Mouse (Mus musculus): ENCODE results near the gene Rbm5.

Rbm5 gene

GRCm38 (mm10) chr9:107770374-107771290 lies at the start of gene Rbm5:
Gene Rbm5, minus strand, starts transcription at chr9:107770996.
- DNase-seq = peak; percentile 95

DNA sequence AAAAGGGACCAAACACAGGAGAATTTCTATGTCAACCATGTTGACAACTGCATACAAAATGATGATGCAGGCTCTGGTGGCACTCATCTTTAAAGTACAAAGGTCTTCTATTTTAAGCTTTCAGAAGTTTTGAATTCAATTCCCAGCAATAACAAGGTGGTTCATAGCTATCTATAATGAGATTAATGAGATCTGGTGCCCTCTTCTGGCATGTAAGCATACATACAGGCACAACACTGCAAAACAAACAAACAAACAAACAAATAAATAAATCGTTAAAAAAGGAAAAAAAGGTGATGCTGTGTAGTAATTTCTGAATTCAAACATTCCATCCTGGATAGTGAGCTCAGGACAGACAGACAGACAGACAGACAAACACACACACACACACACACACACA lies 41.3 kb upstream of the Rbm5 start:
- no peak for DNase-seq

- no peak for DNase-seq
Measured at GRCm38 (mm10) chr9:107810985-107811384, 40.2 kb upstream of the Rbm5 start.

DNA sequence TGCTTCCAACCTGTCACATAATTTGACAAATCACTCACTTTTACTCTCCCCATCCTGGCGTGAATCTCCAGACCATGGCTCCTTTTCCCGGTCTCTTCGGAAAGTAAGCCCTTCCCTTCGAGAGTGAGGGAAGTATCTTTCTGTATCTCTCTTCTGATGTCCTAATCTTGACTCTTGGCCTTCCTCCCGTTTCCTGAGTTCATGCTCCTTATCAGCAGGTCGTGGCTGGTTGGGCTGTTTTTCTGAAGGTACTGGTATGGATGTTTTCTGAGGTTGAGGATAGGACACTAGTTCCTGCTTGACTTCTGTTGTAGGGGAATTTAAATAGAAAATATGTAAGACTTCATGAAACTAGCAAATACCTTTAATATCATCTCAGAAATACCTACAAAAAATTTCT lies 20.9 kb upstream of the Rbm5 start:
- no peak for DNase-seq

DNA sequence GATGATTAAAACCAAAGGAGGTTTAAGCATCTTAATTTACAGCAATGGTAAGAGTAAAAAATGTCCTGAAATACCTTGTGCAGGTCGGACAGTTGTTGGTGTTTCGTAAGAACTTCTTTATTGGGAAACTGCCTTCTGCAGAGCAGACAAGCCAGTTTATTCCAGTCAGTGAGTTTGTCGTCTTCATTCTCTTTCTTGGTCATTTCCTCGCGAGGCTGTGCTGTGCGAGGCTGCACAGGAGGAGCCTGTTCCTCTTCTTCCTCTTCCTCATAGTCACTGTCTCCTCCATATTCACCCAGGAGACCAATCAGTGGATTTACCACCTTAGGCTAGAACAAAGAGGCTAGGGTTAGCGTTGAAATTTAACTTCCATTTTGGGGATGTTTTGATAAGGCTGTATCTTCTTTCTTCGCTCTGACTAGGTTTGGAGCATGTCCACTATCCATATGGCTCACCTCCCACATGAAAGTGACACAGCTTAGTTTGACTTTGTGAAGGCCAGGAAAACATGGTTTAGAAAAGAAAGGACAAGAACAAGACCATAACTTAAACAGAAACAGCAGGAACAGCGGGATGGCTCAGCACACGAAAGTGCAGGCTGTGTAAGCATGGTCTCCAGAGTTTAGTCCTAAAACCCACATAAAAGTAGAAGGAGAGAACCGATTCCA lies 11.9 kb upstream of the Rbm5 start:
- no peak for DNase-seq

- DNase-seq = no peak
Measured at GRCm38 (mm10) chr9:107776809-107777208, 6.0 kb upstream of the Rbm5 start.

DNA sequence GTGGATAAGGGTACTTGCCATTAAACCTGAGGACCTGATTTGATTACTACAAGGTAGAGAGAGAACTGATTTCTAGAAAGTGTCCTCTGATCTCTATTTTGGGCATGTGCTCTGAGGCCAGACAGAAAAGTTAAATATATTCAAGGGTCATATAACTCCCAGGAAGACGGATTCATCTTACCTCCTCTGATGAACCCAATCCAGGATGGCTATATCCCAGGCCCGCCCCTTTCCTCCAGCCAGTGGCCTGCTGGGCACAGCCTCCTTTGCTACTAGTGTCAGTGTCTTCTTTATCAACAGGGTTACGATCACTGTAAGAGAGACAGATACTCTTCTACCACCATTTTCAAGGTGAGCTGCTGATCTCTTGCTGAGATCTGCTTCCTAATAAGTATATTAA lies 3.6 kb upstream of the Rbm5 start:
- DNase-seq = no peak

GRCm38 (mm10) chr9:107771782-107772181 lies 986 bp upstream of the Rbm5 start:
- no peak for DNase-seq

- DNase-seq = no peak
Measured at GRCm38 (mm10) chr9:107770037-107770373, 791 bp downstream of the Rbm5 start.

DNA sequence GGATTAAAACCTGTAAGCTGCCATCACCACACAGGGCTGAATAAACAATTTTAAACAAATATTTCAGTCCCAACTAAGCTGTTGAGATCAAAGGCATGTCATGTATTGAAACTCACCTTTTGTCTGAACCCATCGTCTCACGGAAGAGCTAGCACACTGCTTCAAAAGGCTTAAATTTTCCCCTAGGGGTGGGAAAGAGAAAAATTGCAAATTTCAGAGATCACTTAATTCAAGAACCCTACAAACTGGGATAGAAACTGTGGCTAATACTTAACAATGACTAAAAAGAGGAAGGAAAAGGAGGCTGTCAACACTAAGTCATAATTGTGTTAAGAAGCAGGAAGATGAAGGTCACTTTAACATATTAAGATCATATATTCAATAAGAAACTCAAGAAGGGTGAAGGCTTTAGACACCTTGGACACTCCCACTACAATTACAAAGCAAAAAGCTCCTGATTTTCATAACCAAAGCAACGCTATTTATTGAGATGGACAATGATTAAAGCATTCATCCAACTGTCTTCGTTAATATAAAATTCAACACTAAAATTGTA lies 1.3 kb downstream of the Rbm5 start:
- DNase-seq = no peak

- no peak for DNase-seq
Measured at GRCm38 (mm10) chr9:107768851-107769250, 1.9 kb downstream of the Rbm5 start.

DNA sequence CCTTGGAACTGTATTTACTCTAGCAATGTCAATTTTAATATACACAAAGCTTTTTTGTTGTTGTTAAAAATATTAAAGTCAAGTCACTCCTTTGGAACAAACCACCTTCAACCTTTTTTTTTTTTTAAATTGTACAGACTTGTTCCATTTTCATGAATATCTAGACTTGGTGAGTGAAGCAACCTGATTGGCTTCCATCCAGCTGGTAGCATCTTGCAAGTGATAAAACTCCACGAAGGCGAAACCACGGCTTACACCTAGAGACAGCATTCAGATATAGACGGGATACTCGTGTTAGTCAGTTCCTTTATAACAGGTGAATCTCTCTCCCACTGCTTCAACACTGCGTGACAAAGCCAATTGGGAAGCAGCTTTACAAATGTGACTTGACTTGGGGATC lies 11.2 kb downstream of the Rbm5 start:
- no peak for DNase-seq

DNA sequence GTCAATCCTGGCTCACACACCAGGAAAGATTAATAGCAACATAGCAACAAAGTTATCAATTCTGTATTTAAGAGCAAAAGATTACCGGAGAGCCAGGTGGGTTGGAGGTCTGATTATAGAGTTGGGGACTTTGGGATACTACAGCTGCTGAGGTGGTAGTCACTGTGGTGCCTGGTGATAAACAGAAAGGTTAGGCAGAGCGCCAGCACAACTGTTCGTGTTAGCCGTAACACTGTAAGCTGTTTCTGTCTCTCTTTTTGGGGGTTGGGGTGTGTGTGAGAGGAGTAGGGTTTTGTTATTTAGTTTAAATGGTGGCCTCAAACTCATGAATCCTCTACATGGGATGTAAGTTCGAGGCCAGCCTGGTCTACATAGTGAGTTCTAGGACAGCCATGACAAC lies 20.4 kb downstream of the Rbm5 start:
- no peak for DNase-seq

GRCm38 (mm10) chr9:107748063-107748462 lies 22.7 kb downstream of the Rbm5 start:
- no peak for DNase-seq

DNA sequence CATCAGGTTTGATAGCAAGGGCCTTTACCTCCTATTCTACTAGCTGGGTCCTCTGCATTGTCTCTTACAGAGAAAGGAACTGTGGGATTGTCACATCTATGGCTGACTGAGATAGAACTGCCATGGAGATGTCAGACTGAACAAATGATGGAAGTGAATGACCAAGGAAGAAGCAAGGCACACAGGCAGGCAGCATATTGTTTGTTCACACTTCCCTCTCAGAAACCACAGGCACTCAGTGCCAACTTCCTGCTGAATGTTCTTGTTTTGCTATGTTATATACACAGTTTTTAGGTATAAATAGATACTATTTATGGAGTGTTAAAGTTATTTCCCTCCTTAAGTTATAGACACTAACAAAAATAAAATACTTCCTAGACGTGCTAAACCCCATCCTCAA lies 23.5 kb downstream of the Rbm5 start:
- DNase-seq = no peak

DNA sequence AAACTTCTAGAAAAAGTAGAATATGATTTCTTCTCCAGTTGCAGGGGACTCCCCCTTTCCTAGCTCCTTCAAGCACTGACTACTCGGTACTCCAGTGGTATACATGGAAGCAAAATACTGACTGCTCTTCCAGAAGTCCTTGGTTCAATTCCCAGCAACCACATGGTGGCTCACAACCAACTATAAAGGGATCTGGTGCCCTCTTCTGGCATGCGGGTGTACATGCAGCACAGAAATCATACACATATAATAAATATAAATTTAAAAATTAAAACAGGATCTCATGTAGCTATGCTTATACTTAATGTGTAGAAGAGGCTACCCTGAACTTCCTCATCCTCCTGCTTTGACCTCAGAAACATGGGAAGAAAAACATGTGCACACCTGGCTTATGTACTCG lies 24.1 kb downstream of the Rbm5 start:
- DNase-seq = no peak

GRCm38 (mm10) chr9:107744061-107744460 lies 26.7 kb downstream of the Rbm5 start:
- DNase-seq = no peak

- no peak for DNase-seq
Measured at GRCm38 (mm10) chr9:107738841-107739202, 32.0 kb downstream of the Rbm5 start.

DNA sequence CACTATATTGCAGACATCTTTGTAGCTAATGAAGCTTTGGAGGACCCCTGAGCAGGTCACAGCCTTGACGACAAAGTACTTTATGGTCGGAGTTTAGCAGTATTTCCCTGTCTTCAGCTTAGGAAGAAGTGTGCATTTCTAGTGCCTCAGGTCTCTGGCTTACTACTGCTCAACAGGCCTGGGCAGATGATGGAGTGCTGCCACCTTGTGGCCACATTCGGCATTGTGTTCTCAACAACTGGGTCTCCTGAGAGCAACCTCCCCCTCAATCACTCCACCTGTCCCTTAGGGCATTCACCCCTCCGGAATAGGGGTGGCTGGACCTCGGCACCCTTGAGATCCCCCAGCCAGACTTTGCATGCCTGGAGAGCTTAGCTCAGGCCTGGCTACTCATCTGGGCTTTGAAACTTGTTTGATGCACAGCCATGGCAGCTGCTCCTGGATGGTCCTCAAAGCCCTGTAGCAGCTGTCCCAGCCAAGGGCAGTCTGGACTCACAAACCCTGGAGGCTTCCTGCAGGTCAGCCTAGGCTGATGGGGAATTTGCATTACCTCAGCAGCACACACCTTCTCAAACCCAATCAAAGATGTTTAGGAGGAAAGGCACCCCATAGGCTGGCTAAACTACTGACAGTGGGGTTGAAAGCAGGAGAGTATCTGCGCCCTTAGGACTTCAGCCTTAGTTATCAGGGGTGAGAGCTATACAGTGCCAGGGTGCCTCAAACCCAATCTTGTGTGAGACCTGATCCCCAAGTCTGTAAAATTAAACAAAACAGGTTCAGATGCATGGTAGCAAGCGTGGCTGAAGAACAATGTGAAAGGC lies 32.6 kb downstream of the Rbm5 start:
- DNase-seq = peak; percentile 86

DNA sequence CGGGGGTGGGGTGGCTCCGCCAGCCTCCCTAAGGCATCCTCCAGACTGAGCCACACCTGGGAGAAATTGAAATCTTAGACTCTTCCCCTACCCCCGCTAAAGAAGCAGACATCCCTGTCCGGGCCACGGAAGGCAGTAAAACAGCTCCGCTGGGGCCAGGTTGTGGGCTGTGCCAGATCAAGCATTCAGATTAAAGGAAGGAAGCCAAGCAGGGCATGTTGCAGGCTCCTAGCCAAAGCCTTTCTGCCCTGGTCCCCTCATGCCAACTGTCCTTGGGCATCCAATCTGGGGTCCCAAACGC lies 34.7 kb downstream of the Rbm5 start:
- DNase-seq = no peak

DNA sequence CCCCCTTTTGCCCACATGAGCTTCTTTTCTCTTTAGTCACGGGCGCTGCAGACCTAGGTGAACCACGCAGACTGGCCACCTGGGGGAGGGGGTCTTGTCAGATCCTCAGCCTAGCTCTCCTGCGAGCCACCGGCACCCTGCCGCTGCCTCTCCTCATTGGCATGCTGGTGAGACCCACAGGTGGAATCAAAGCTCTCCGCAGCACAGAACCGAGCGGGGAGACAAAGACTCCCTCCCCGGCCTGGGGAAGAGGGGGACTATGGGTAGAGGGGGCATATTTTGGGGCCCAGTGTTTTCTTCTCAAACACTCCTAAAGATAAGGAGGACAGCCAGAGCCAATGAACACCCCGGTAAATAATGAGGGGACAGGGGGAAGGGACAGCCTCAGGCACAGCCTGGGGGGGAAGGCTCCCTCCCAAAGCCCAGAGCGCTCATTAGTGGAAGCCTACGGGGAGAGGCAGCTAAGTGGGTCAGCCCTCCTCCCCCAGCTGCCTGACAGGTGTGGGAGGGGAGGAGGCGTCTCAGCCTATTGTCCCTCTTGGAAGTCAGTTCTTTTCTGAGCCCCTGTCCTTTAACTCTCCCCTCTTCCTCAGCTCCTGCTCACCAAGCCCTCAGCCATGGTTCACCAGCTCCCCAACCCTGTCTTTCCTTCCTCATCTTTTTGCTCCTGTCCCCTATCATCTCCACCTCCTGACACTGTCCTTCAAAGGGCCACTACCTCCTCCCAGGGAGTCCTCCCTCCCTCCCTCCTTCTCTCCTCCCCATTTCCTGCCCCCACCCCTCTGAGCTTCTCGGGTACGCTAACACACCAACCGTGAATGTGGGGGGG lies 35.2 kb downstream of the Rbm5 start:
- no peak for DNase-seq

DNA sequence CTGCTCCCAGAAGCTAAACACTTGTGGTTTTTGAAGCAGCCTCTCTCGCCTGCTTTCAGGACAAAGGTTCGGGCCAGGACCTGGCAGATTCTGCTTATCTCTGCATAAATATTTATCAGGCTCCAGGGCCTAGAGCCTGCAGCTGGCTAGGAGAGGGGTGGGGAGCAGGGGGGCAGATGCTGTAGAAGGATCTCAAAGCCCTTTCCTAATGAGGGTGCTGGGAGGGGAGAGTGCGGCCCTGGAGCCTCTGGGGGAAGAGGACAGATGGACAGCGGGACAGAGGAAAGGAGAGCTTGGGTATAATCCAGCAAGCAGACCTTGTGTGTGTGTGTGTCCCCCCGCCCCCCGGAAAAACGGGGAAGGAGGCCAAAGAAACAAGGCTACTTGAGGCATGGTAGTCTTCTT lies 36.2 kb downstream of the Rbm5 start:
- DNase-seq = no peak

DNA sequence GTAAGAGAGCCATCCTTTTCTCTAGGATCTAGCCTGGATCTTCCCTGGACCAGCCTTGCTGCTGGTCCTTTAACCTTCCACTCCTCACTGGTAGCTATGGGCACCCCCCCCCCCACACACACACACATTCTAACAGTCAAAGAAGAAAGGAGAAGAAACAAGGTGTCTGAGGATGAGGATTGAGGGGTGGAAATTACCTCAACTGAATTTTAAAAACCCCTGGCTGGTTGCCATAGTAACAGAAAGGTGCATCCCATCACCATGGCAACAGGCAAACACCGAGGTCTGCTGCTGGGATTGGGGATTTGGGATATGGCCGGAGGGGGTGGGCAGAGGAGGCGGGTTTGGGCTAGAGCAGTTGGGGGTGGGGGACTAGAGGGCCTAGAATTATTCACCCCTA lies 41.1 kb downstream of the Rbm5 start:
- no peak for DNase-seq
